Mouse (Mus musculus) effector memory CD4-positive, alpha-beta T cell, adult 5 months (primary cell): ENCODE results near the gene Ofd1. TPM values are rescaled to one million over a fixed set of nuclear protein-coding genes. Genes with fewer than 3 reads are reported as not detected.

Experiments
- polyA plus RNA-seq: library from polyadenylated mRNA; unstranded; fragments of 100-300 nt; shearing (Covaris generic); gene quantifications from one replicate; pipeline ENCODE4 v1.2.1, GENCODE M21; 2017

Ofd1 gene
- polyA plus RNA-seq: 7.8 TPM

DNA sequence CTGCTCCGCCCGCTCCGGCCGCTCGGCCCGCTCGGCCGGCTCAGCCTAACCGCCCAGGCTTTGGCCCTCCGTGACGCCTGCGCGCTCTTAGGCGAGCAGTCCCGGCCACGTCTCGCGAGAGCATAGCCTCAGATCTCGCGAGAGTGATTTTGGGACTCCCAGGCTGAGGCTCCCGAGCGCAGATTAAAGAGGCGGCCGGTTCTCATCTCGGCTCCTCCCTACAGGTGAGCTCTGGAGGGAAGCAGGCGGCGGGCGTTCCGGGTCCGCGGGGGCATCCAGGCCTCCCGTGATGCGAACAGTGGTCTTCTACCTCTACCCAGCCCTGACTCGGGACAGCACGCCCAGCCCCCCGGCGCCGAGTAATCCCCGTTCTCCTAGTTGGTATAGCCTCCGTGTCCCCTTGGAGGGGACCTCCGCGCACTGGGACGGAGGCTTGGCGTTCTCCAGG is at the start of gene Ofd1:
Gene Ofd1, minus strand, starts transcription at position 89 of the 448 bp plus-strand sequence.

GRCm38 (mm10) chrX:166479365-166479983 is 39.0 kb upstream of the Ofd1 start, which contains the start of gene Rab9:
Gene Rab9 (minus strand): TSS chrX:166479867.

GRCm38 (mm10) chrX:166440036-166440615 is 378 bp downstream of the Ofd1 start, which contains the start of gene Trappc2:
Gene Trappc2 (plus strand): TSS chrX:166440574.

Other genes with a start within 250 kb of the Ofd1 start
- 16.3 TPM for gene Gpm6b, start 201.8 kb downstream of the Ofd1 start, polyA plus RNA-seq
- 18.2 TPM for gene Trappc2, start 130 bp downstream of the Ofd1 start, polyA plus RNA-seq
- gene Rab9, start 39.2 kb upstream of the Ofd1 start, polyA plus RNA-seq: 23.9 TPM
- gene Tceanc, start 77.9 kb upstream of the Ofd1 start, polyA plus RNA-seq: 3.2 TPM
- not detected for gene Egfl6, start 145.0 kb upstream of the Ofd1 start, polyA plus RNA-seq